Mouse (Mus musculus) limb, embryonic 11.5 days (tissue): Measurements from ENCODE around the gene Dnaaf5. TPM values are rescaled to one million over a fixed set of nuclear protein-coding genes. Genes with fewer than 3 reads are reported as not detected.

Experiments
- ATAC-seq: fragments of 200-750 bp; cut with Nextera tagmentation; 2 replicates; pipeline ENCODE4 v1.8.0; 2017; ENCODE audit warnings: low read depth; ENCODE audit not compliant: insufficient number of reproducible peaks, low FRiP score, low TSS enrichment
- DNase-seq: peaks from one replicate; pipeline ENCODE4 v3.0.0-alpha.2; 2015; ENCODE audit warnings: low spot score
- H3K27ac ChIP-seq: fragments of 300-500 bp; sonication (generic); replicated peaks from 2 replicates; pipeline ENCODE4 v1.5.1; 2014; ENCODE audit warnings: low read depth, mild to moderate bottlenecking, low read length
- H3K27me3 ChIP-seq: fragments of 300-500 bp; sonication (generic); 2 replicates; pipeline ENCODE4 v1.6.1; 2014; ENCODE audit warnings: mild to moderate bottlenecking, low read length, mixed read lengths; ENCODE audit not compliant: control insufficient read depth, insufficient read depth
- H3K36me3 ChIP-seq: fragments of 300-500 bp; sonication (generic); 2 replicates; pipeline ENCODE4 v1.6.1; 2014; ENCODE audit warnings: mild to moderate bottlenecking, low read length, moderate library complexity, mixed read lengths; ENCODE audit not compliant: control insufficient read depth, insufficient read depth
- H3K4me1 ChIP-seq: fragments of 300-500 bp; sonication (generic); 2 replicates; pipeline ENCODE4 v1.6.1; 2014; ENCODE audit warnings: low read length, mixed read lengths; ENCODE audit not compliant: control insufficient read depth, insufficient read depth
- H3K4me2 ChIP-seq: fragments of 300-500 bp; sonication (generic); 2 replicates; pipeline ENCODE4 v1.6.1; 2014; ENCODE audit warnings: low read depth, mild to moderate bottlenecking, moderate library complexity; ENCODE audit not compliant: severe bottlenecking
- H3K4me3 ChIP-seq: fragments of 300-500 bp; sonication (generic); 2 replicates; pipeline ENCODE4 v1.5.1; 2014; ENCODE audit warnings: low read depth, low read length
- H3K9ac ChIP-seq: fragments of 300-500 bp; sonication (generic); 2 replicates; pipeline ENCODE4 v1.6.1; 2014; ENCODE audit warnings: mild to moderate bottlenecking, low read length
- H3K9me3 ChIP-seq: fragments of 300-500 bp; sonication (generic); 2 replicates; pipeline ENCODE4 v1.6.1; 2016; ENCODE audit warnings: low read length; ENCODE audit not compliant: control insufficient read depth
- WGBS: fragments of 180-500 bp; shearing (Covaris S2); extraction: QIAGEN DNeasy Blood & Tissue Kit; methylation state at CpG from one replicate; pipeline ENCODE4 v1.1.7; 2014; 5-methylcytosine and 5-hydroxymethylcytosine counted together
- polyA plus RNA-seq: library from polyadenylated mRNA; unstranded; fragments of >200 nt; fragmentation: Nextera tagmentation; extraction: Ambion mirVana; gene quantifications from 2 replicates; pipeline ENCODE4 v1.2.1, GENCODE M21; 2014

Gene Dnaaf5
- polyA plus RNA-seq, 1 experiment from 2014 or later = 11.0 TPM

DNA sequence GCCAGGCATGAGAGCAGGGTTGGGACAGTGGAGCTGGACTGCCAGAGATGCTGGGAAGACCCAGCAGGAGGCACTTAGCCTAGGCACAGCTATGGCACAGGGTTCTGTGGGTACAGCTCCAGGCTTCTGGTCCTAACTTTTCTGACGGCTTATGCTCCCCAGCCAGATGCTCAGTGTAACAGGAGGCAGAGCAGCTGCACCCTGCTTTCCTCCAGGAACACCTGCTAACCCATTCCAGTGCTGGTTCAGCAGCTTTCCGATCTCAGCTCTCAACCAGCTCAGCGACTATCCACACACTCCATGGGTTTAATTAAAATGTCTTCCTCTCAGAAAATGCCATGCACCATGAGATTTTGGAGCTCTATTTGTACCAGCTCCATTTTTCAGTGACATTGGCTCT lies 66.8 kb downstream of the Dnaaf5 start:
- no peak for ATAC-seq

DNA sequence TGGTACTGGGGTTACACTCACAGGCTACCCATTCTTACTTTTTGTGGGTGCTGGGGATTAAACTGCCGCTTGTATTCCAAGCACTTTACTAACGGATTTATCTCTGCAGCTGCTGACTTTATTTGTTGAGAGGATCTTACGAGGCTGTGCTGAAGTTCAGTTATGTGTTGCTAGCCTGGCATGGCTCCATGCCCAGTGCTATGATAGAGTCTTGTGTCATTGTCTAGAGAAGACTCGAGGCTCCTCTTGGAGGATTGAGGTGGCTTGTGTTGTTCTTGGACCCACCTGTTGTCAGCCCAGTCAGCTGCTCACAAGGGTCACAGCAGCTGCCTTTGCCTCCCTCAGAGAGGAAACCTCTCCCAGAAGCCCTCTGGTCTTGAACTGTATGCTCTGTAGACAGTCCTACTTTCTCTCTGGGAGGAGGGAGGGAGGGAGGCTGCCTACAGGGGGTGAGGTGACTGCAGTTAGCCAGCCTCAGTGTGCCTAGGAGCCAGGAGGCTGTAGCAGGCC lies 70.0 kb downstream of the Dnaaf5 start:
- no peak overlapping the region for H3K9ac ChIP-seq
- H3K36me3 ChIP-seq = peaks cover 22% of the 10 kb centered on the region
- no peaks in the 10 kb centered on the region for H3K27me3 ChIP-seq
- DNase-seq (no peak), ATAC-seq (no peak)
- no peak overlapping the region for H3K4me3 ChIP-seq
- 93% methylated on average over 4 of the region's 4 CpGs for WGBS
- no peaks in the 10 kb centered on the region for H3K9me3 ChIP-seq
- H3K4me1 ChIP-seq = no peaks in the 10 kb centered on the region
- no peak overlapping the region for H3K4me2 ChIP-seq
- H3K27ac ChIP-seq = no peak overlapping the region

More for the DNA sequence above, 66.8 kb downstream of the Dnaaf5 start:
- no peak for DNase-seq
- Histone ChIP-seq H3K27ac (no peak overlapping the region), H3K4me2 (no peak overlapping the region), H3K4me1 (no peaks in the 10 kb centered on the region), H3K27me3 (no peaks in the 10 kb centered on the region), H3K9me3 (no peaks in the 10 kb centered on the region), H3K9ac (no peak overlapping the region), H3K4me3 (no peak overlapping the region), H3K36me3 (peaks cover 10% of the 10 kb centered on the region)
- 87% methylated on average over 3 of the region's 3 CpGs for WGBS

DNA sequence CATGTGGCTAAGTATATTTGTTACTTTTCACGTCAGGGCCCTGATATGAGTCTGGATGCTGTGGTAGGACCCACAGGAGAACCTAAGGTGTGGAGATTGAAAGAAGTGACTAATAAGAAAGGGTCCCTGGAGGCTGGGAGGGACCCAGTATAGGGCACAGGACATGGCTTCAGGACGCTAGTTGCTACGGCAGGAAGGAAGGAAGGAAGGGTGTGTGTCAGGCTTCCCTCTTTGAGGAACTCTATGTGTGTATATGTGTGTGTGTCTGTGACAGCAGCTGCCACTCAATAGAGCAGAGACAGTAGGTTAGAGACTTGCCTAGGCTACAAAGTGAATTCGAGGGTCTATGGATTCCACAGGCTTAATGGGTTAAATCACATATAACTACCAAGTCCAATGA lies 70.6 kb downstream of the Dnaaf5 start:
- Histone ChIP-seq H3K4me3 (no peak overlapping the region), H3K36me3 (peaks cover 20% of the 10 kb centered on the region), H3K4me2 (no peak overlapping the region), H3K4me1 (no peaks in the 10 kb centered on the region), H3K9ac (no peak overlapping the region), H3K27ac (no peak overlapping the region), H3K27me3 (no peaks in the 10 kb centered on the region), H3K9me3 (no peaks in the 10 kb centered on the region)
- DNase-seq (no peak), ATAC-seq (no peak)
- WGBS = 91% methylated on average over 4 of the region's 4 CpGs

DNA sequence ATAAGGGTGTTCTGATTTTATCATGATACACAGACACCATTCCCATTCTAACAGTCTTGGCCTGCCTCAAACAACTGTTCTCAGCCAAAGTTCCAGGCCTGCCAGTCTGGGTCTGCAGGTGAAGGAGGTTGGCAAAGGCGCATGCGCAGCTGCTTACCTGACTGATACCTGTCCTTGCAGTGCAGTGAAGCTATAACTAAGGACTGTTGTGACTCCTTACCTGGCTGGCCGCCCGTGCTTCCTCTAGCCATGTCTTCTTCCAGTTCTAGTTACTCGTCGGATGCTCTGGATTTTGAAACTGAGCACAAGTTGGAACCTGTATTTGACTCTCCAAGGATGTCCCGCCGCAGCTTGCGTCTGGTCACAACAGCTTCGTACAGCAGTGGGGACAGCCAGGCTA lies 73.3 kb downstream of the Dnaaf5 start:
- H3K9ac ChIP-seq = no peak overlapping the region
- H3K9me3 ChIP-seq = no peaks in the 10 kb centered on the region
- H3K27me3 ChIP-seq = no peaks in the 10 kb centered on the region
- no peak overlapping the region for H3K4me2 ChIP-seq
- no peak for DNase-seq
- no peaks in the 10 kb centered on the region for H3K4me1 ChIP-seq
- peaks cover 25% of the 10 kb centered on the region for H3K36me3 ChIP-seq
- ATAC-seq = no peak
- H3K4me3 ChIP-seq = no peak overlapping the region
- no peak overlapping the region for H3K27ac ChIP-seq
- 93% methylated on average over 10 of the region's 10 CpGs for WGBS

DNA sequence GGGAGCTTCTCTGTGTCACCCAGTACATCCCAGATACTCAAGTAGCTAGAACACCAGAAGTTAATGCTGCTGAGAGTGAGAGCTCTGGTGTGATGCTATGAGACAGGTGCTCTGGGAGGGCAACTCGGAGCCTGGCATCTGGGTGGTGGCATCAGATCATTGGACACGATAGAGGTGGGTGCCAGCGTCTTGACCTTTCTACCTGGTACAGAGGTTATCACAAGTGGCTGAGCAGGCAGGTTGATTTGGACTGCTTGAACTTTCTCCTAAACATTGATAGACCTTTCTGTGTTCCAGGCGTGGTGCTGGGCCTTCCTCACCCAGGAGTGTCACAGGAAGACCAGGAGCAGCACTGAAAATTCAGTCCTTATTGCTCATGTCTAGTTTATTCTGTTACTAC lies 77.2 kb downstream of the Dnaaf5 start:
- DNase-seq = no peak
- Histone ChIP-seq H3K9me3 (no peaks in the 10 kb centered on the region), H3K4me1 (no peaks in the 10 kb centered on the region), H3K36me3 (peaks cover 25% of the 10 kb centered on the region), H3K4me2 (no peak overlapping the region), H3K4me3 (no peak overlapping the region), H3K27me3 (no peaks in the 10 kb centered on the region), H3K27ac (no peak overlapping the region), H3K9ac (no peak overlapping the region)
- ATAC-seq = no peak
- 95% methylated on average over 4 of the region's 4 CpGs for WGBS

DNA sequence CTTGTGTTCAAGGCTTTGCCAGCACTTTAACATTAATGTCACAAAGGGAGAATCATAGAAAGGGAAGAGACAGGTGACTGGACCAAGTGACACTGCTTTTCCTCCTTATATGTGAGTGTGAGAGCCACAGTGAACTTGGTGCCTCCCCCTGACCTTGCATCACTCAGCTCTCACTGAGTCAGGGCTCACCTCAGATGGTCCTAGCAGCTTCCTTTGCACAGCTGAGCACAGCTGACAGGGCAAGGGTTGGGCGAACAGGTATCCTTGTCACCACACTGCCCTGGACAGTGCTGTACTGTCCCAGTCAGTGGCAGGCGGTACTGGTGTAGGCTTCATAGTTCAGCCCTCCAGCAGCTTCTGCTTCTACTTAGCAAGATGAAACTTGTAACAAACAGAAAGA lies 77.6 kb downstream of the Dnaaf5 start:
- 94% methylated on average over 2 of the region's 2 CpGs for WGBS
- H3K4me1 ChIP-seq = no peaks in the 10 kb centered on the region
- no peaks in the 10 kb centered on the region for H3K9me3 ChIP-seq
- H3K36me3 ChIP-seq = peaks cover 25% of the 10 kb centered on the region
- ATAC-seq (no peak), DNase-seq (no peak)
- no peaks in the 10 kb centered on the region for H3K27me3 ChIP-seq
- H3K27ac ChIP-seq = no peak overlapping the region
- H3K4me2 ChIP-seq = no peak overlapping the region
- H3K4me3 ChIP-seq = no peak overlapping the region
- no peak overlapping the region for H3K9ac ChIP-seq

DNA sequence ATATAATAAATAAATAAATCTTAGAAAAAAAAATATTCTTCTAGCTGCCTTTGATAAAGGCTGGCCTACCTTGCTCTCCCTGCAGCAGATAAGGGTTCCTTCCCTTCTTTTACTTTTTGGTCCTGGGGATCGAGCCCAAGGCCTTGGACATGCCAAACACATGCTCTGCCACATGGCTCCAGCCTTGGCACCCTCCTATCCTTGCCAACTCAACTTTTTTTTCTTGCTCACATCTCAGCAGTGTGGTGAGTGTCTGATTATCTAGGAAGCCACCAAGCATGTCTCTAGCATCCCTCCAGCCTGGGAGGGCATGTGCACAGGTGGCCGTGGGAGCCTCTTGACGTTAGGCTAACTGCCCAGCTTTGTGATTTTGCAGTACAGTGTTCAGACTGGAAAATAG lies 78.3 kb downstream of the Dnaaf5 start:
- H3K9me3 ChIP-seq = no peaks in the 10 kb centered on the region
- no peak overlapping the region for H3K4me2 ChIP-seq
- H3K27me3 ChIP-seq = no peaks in the 10 kb centered on the region
- no peak overlapping the region for H3K4me3 ChIP-seq
- DNase-seq = no peak
- WGBS = 97% methylated on average over 3 of the region's 3 CpGs
- no peak overlapping the region for H3K27ac ChIP-seq
- ATAC-seq = no peak
- H3K36me3 ChIP-seq = peaks cover 23% of the 10 kb centered on the region
- no peaks in the 10 kb centered on the region for H3K4me1 ChIP-seq
- H3K9ac ChIP-seq = no peak overlapping the region

DNA sequence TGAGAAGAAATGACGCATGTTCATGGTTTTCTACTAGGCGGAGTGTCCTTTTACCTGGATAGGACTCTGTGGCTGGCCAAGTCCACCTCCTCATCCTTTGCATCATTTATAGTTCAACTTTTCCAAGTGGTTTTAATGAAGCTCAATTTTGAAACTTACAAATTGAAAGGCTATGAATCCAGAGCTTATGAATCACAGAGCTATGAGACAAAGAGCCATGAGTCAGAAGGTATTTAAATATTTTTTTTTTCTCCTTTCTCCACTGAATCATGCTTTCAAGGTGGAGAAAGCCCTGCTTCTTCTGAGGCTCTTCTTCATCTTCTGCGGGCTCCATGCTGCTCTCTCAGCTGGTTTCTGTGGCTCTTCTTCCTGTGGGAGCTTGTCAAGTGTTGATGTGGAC lies 79.7 kb downstream of the Dnaaf5 start:
- no peak overlapping the region for H3K9ac ChIP-seq
- H3K27ac ChIP-seq = no peak overlapping the region
- H3K27me3 ChIP-seq = no peaks in the 10 kb centered on the region
- DNase-seq (no peak), ATAC-seq (no peak)
- H3K9me3 ChIP-seq = no peaks in the 10 kb centered on the region
- 94% methylated on average over 3 of the region's 3 CpGs for WGBS
- no peaks in the 10 kb centered on the region for H3K4me1 ChIP-seq
- no peak overlapping the region for H3K4me2 ChIP-seq
- no peak overlapping the region for H3K4me3 ChIP-seq
- H3K36me3 ChIP-seq = peaks cover 20% of the 10 kb centered on the region

DNA sequence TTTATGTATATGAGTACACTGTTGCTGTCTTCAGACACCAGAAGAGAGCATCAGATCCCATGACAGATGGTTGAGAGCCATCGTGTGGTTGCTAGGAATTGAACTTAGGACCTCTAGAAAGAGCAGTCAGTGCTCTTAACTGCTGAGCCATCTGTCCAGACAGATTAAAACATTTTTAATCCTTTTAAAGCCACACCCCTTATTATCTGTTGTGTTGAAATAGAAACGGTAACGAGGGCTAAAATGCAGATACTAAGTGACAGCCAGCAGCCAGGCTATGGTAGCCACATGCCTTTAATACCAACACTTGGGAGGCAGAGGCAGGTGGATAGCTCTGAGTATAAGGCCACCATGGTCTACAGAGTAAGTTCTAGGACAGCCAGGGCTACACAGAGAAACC lies 82.1 kb downstream of the Dnaaf5 start:
- H3K4me2 ChIP-seq = no peak overlapping the region
- H3K4me1 ChIP-seq = no peaks in the 10 kb centered on the region
- WGBS = 92% methylated on average over 3 of the region's 3 CpGs
- no peak overlapping the region for H3K27ac ChIP-seq
- H3K9ac ChIP-seq = no peak overlapping the region
- H3K27me3 ChIP-seq = no peaks in the 10 kb centered on the region
- ATAC-seq = no peak
- no peak for DNase-seq
- peaks cover 20% of the 10 kb centered on the region for H3K36me3 ChIP-seq
- no peak overlapping the region for H3K4me3 ChIP-seq
- no peaks in the 10 kb centered on the region for H3K9me3 ChIP-seq
